Mouse (Mus musculus) cerebellum, adult 18-20 months (tissue): ENCODE measurements around the gene Ino80d.

Source experiments
- DNase-seq, 2 experiments: peaks; one replicate each; pipeline ENCODE4 v3.0.0; 2021

Gene Ino80d

GRCm38 (mm10) chr1:62984566-62984965 is 129.9 kb downstream of the Ino80d start:
- DNase-seq, result peak; percentile 61 to 65

GRCm38 (mm10) chr1:62976742-62977141 is 137.7 kb downstream of the Ino80d start:
- DNase-seq, result no peak

- peak in 1 of 2 experiments; percentile 9 for DNase-seq
Observed at GRCm38 (mm10) chr1:62966885-62967284, 147.6 kb downstream of the Ino80d start.

- DNase-seq, result peak; percentile 52 to 53
Observed at GRCm38 (mm10) chr1:62964291-62964690, 150.2 kb downstream of the Ino80d start.

- DNase-seq, result no peak
Observed at GRCm38 (mm10) chr1:62956942-62957645, 157.4 kb downstream of the Ino80d start.

GRCm38 (mm10) chr1:62956526-62956925 is 157.9 kb downstream of the Ino80d start:
- DNase-seq, result no peak

GRCm38 (mm10) chr1:62955340-62955739 is 159.1 kb downstream of the Ino80d start:
- DNase-seq, result no peak

- DNase-seq, result no peak
Observed at GRCm38 (mm10) chr1:62953036-62953435, 161.4 kb downstream of the Ino80d start.

GRCm38 (mm10) chr1:62952319-62952718 is 162.1 kb downstream of the Ino80d start:
- no peak for DNase-seq

GRCm38 (mm10) chr1:62951067-62951809 is 163.2 kb downstream of the Ino80d start:
- peak; percentile 73 to 74 for DNase-seq

GRCm38 (mm10) chr1:62950526-62950925 is 163.9 kb downstream of the Ino80d start:
- no peak for DNase-seq

GRCm38 (mm10) chr1:62947807-62948206 is 166.7 kb downstream of the Ino80d start:
- no peak for DNase-seq

GRCm38 (mm10) chr1:62946987-62947386 is 167.5 kb downstream of the Ino80d start:
- no peak for DNase-seq

GRCm38 (mm10) chr1:62934752-62935329 is 179.6 kb downstream of the Ino80d start:
- DNase-seq, result no peak

GRCm38 (mm10) chr1:62934100-62934513 is 180.4 kb downstream of the Ino80d start:
- DNase-seq, result peak; percentile 32 to 43

- DNase-seq, result no peak
Observed at GRCm38 (mm10) chr1:62933288-62934099, 181.0 kb downstream of the Ino80d start.

- DNase-seq, result peak; percentile 70 to 84
Observed at GRCm38 (mm10) chr1:62929477-62929876, 185.0 kb downstream of the Ino80d start.

GRCm38 (mm10) chr1:62919219-62919618 is 195.2 kb downstream of the Ino80d start:
- no peak for DNase-seq

- no peak for DNase-seq
Observed at GRCm38 (mm10) chr1:62916609-62917008, 197.9 kb downstream of the Ino80d start.

GRCm38 (mm10) chr1:62914495-62914894 is 200.0 kb downstream of the Ino80d start:
- DNase-seq, result no peak

GRCm38 (mm10) chr1:62911426-62911825 is 203.0 kb downstream of the Ino80d start:
- DNase-seq, result no peak

GRCm38 (mm10) chr1:62909126-62909525 is 205.3 kb downstream of the Ino80d start:
- peak; percentile 20 to 31 for DNase-seq

GRCm38 (mm10) chr1:62908508-62908907 is 206.0 kb downstream of the Ino80d start:
- peak; percentile 26 to 41 for DNase-seq
